Mouse (Mus musculus) midbrain, embryonic 16.5 days (tissue): ENCODE measurements around the gene Gm49354. TPM values are rescaled to one million over a fixed set of nuclear protein-coding genes. Genes with fewer than 3 reads are reported as not detected.

Source experiments
- ATAC-seq: fragments of 200-750 bp; cut with Nextera tagmentation; 2 replicates; pipeline ENCODE4 v1.8.0; 2017; ENCODE audit warnings: moderate TSS enrichment
- H3K27ac ChIP-seq: fragments of 300-500 bp; sonication (generic); 2 replicates; pipeline ENCODE4 v1.5.1; 2014; ENCODE audit warnings: mild to moderate bottlenecking, low read length, mixed read lengths
- H3K27me3 ChIP-seq: fragments of 300-500 bp; sonication (generic); 2 replicates; pipeline ENCODE4 v1.6.1; 2014; ENCODE audit warnings: low read depth, low read length, mixed read lengths; ENCODE audit not compliant: control insufficient read depth, insufficient read depth
- H3K36me3 ChIP-seq: fragments of 300-500 bp; sonication (generic); 2 replicates; pipeline ENCODE4 v1.6.1; 2014; ENCODE audit warnings: mild to moderate bottlenecking, low read length, moderate library complexity, mixed read lengths; ENCODE audit not compliant: control insufficient read depth, insufficient read depth
- H3K4me1 ChIP-seq: fragments of 300-500 bp; sonication (generic); 2 replicates; pipeline ENCODE4 v1.6.1; 2014; ENCODE audit warnings: mild to moderate bottlenecking, low read length, mixed read lengths; ENCODE audit not compliant: control insufficient read depth, insufficient read depth
- H3K4me2 ChIP-seq: fragments of 300-500 bp; sonication (generic); 2 replicates; pipeline ENCODE4 v1.6.1; 2014; ENCODE audit warnings: mild to moderate bottlenecking, low read length, mixed read lengths
- H3K4me3 ChIP-seq: fragments of 300-500 bp; sonication (generic); 2 replicates; pipeline ENCODE4 v1.5.1; 2014; ENCODE audit warnings: low read depth, mild to moderate bottlenecking, low read length, moderate library complexity, mixed read lengths
- H3K9ac ChIP-seq: fragments of 300-500 bp; sonication (generic); 2 replicates; pipeline ENCODE4 v1.6.1; 2014; ENCODE audit warnings: low read depth, low read length, mixed read lengths
- H3K9me3 ChIP-seq: fragments of 300-500 bp; sonication (generic); replicated peaks from 2 replicates; pipeline ENCODE4 v1.6.1; 2014; ENCODE audit warnings: mild to moderate bottlenecking, low read length, mixed read lengths; ENCODE audit not compliant: control insufficient read depth, poor library complexity, severe bottlenecking
- WGBS: fragments of 180-500 bp; shearing (Covaris S2); extraction: QIAGEN DNeasy Blood & Tissue Kit; methylation state at CpG from one replicate; pipeline ENCODE4 v1.1.7; 2014; 5-methylcytosine and 5-hydroxymethylcytosine counted together
- polyA plus RNA-seq: library from polyadenylated mRNA; unstranded; fragments of >200 nt; fragmentation: Nextera tagmentation; extraction: Ambion mirVana; gene quantifications from 2 replicates; pipeline ENCODE4 v1.2.1, GENCODE M21; 2015

The Gm49354 gene
- polyA plus RNA-seq = not detected in 2 replicates

DNA sequence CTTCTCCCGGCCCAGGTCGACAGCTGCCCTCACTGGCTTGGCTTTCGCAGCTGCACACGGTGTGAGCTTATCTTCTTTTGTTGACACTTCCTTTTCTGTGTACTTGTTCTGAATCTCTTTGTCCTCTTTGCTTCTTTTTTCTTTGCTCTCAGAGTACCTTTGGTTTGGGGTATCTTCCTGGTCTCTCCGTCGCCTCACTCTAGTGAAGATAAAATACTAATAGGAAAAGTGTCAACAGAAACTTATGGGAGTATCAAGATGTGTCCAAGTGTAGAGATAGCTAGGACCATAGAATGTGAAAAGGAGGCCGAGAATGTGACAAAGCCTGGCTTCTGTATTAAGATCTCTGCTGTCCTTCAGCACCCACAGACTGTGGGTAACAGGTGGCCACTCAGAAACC, at the start of gene Gm49354:
Gene Gm49354, minus strand, starts transcription at position 101 of the 400 bp plus-strand sequence.
- H3K9me3 ChIP-seq = no peaks in the 10 kb centered on the region
- H3K4me1 ChIP-seq = no peaks in the 10 kb centered on the region
- H3K36me3 ChIP-seq = peaks cover 67% of the 10 kb centered on the region
- no peak within 1 kb of the TSS for H3K9ac ChIP-seq
- no peak for ATAC-seq
- 95% methylated on average over 7 of the region's 7 CpGs for WGBS
- no peak within 1 kb of the TSS for H3K4me2 ChIP-seq
- H3K27me3 ChIP-seq = no peaks in the 10 kb centered on the region
- H3K4me3 ChIP-seq = no peak within 1 kb of the TSS
- H3K27ac ChIP-seq = no peak within 1 kb of the TSS

DNA sequence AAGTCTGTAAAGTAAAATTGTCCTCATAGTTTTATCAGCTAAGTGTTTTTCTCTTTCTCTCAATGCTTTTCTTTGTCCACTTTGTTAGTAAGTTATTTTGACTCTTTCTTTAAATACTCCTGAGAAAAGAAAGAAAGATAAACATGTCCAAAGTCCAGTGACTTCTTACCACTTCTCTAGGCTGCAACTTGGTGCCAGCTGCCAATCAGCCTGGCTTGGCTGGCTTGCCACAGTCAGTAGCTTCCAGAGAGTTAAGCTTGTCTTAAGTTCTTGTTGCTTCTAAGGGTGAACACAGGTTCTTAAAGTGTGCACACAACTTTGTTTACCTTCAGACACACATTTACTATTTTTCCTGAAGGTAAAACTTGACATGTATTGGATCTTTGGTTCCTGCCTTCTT, 43.9 kb upstream of the Gm49354 start:
- H3K4me2 ChIP-seq = no peak overlapping the region
- no peaks in the 10 kb centered on the region for H3K36me3 ChIP-seq
- ATAC-seq = no peak
- H3K4me3 ChIP-seq = no peak overlapping the region
- H3K27me3 ChIP-seq = no peaks in the 10 kb centered on the region
- no peaks in the 10 kb centered on the region for H3K9me3 ChIP-seq
- peaks cover 11% of the 10 kb centered on the region for H3K4me1 ChIP-seq
- no peak overlapping the region for H3K27ac ChIP-seq
- no peak overlapping the region for H3K9ac ChIP-seq

- WGBS = under 1% methylated on average over 87 of the region's 100 CpGs
- Histone ChIP-seq H3K4me2 (peak within 1 kb of the TSS; percentile 86), H3K9ac (peak within 1 kb of the TSS; percentile 91), H3K9me3 (no peaks in the 10 kb centered on the region), H3K27me3 (no peaks in the 10 kb centered on the region), H3K4me1 (peaks cover 40% of the 10 kb centered on the region), H3K27ac (peak within 1 kb of the TSS; percentile 90), H3K4me3 (peak within 1 kb of the TSS; percentile 97), H3K36me3 (0 out of 2 replicates have a peak, but pooled peaks cover 2% of the 10 kb centered on the region)
- peak; percentile 96 for ATAC-seq
Observed at GRCm38 (mm10) chr13:59822507-59823462, 40.7 kb upstream of the Gm49354 start, which contains the start of gene Tut7. TSS of gene Tut7 (minus strand) at chr13:59823147.

GRCm38 (mm10) chr13:59820836-59821235, 38.8 kb upstream of the Gm49354 start:
- H3K4me2 ChIP-seq = no peak overlapping the region; the same call in 1 of the 2 replicates
- peaks cover 4% of the 10 kb centered on the region; the same call in 1 of the 2 replicates for H3K36me3 ChIP-seq
- no peaks in the 10 kb centered on the region for H3K27me3 ChIP-seq
- peaks cover 41% of the 10 kb centered on the region for H3K4me1 ChIP-seq
- H3K27ac ChIP-seq = no peak overlapping the region
- H3K9ac ChIP-seq = no peak overlapping the region
- 80% methylated on average over 3 of the region's 3 CpGs for WGBS
- H3K4me3 ChIP-seq = no peak overlapping the region
- no peak for ATAC-seq
- no peaks in the 10 kb centered on the region for H3K9me3 ChIP-seq

GRCm38 (mm10) chr13:59820114-59820513, 38.1 kb upstream of the Gm49354 start:
- H3K36me3 ChIP-seq = peaks cover 9% of the 10 kb centered on the region
- no peaks in the 10 kb centered on the region for H3K27me3 ChIP-seq
- H3K27ac ChIP-seq = no peak overlapping the region
- H3K9ac ChIP-seq = no peak overlapping the region
- no peak overlapping the region for H3K4me3 ChIP-seq
- peak overlapping the region; percentile 27; the same call in 1 of the 2 replicates for H3K4me2 ChIP-seq
- ATAC-seq = no peak
- 78% methylated on average over 4 of the region's 4 CpGs for WGBS
- H3K9me3 ChIP-seq = no peaks in the 10 kb centered on the region
- peaks cover 41% of the 10 kb centered on the region for H3K4me1 ChIP-seq

DNA sequence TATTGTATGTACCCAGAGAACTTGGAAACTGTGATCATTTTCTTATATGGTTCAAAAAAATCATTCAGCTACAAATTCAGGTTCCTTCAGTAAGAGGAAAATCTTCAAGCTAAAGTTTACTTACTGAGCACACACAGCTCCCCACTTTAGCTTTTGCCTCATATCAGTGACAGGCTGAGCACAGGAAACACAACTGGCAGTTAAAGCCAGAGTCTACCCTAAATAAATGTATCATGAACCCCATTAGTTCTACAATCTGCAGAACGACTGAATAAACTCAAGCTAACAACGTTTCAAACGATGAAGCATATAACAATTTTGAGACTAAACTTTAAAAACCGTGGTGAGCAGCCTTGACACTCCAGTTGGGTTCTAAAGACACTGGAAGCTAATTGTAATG, 35.3 kb upstream of the Gm49354 start:
- H3K4me2 ChIP-seq = no peak overlapping the region
- no peak overlapping the region for H3K9ac ChIP-seq
- no peaks in the 10 kb centered on the region for H3K27me3 ChIP-seq
- peaks cover 17% of the 10 kb centered on the region for H3K36me3 ChIP-seq
- no peaks in the 10 kb centered on the region for H3K9me3 ChIP-seq
- no peak overlapping the region for H3K4me3 ChIP-seq
- peaks cover 41% of the 10 kb centered on the region for H3K4me1 ChIP-seq
- no peak overlapping the region for H3K27ac ChIP-seq
- no peak for ATAC-seq
- WGBS = 93% methylated on average over 4 of the region's 4 CpGs

DNA sequence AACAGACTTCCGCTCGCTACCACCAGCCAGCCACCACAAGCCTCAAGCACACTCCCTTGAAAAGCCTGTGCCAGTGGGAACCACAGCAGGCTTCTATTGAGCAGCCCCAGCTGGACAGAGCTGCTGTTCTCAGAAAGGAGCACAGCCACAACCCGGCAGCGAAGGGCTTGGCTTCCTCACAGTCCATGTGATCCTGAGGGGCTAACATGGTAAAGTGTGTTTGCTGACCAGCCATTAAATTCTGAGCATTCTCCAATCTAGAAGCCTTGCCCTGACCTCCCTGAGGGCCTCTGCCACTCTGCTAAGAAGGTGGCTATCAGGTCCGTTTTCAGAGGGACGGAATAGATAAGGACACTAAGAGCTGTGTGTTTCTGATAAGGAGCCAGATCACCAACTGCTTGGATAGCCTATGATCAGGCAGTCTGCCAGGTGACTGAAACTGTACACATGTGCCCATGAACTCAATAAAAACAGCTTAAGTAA, 32.1 kb upstream of the Gm49354 start:
- 79% methylated on average over 6 of the region's 6 CpGs for WGBS
- H3K9me3 ChIP-seq = no peaks in the 10 kb centered on the region
- H3K4me3 ChIP-seq = no peak overlapping the region
- H3K27ac ChIP-seq = no peak overlapping the region
- no peak for ATAC-seq
- no peaks in the 10 kb centered on the region for H3K27me3 ChIP-seq
- H3K36me3 ChIP-seq = peaks cover 21% of the 10 kb centered on the region
- H3K4me2 ChIP-seq = no peak overlapping the region
- peaks cover 13% of the 10 kb centered on the region for H3K4me1 ChIP-seq
- no peak overlapping the region for H3K9ac ChIP-seq

DNA sequence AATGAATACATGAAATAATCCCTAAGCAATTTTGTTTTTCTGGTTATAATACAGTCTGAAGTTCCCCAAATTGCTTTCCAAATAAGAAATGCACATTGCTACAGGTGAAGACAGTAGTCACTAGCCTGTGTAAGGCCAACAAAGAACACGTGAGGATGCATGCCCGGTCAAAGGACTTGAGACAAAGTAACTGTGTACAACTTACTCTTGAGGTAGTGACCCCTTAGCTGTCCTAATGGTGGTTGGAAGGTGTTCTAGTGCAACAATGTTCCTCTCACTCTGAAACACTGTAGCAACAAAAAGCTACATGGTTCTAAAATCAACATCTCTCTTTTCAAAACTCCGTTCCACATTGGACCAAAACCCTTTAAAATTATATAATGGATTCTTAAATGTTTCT, 29.5 kb upstream of the Gm49354 start:
- WGBS = 96% methylated on average over 3 of the region's 3 CpGs

DNA sequence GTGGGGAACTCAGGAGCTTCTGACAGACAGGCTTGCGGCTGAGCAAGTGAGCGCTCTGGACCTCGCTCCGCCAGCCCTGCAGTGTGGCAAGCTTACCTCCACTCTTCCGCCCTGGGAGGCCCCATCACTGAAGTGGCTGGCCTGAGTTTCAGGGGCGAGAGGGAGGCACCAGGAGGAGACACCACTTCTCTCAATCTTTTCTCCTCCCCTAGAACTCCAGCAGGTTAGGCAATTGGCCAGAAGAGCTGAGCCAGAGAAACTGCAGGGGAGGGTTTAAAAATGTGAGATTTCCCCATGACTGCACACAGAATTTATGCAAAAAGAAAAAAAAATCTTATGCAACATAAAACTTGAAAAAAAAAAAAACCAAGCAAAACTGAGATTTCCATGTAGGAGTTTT, 19.0 kb upstream of the Gm49354 start:
- Histone ChIP-seq H3K27ac (no peak overlapping the region), H3K4me1 (no peaks in the 10 kb centered on the region), H3K4me2 (no peak overlapping the region), H3K4me3 (no peak overlapping the region), H3K36me3 (peaks cover 62% of the 10 kb centered on the region), H3K9ac (no peak overlapping the region), H3K9me3 (no peaks in the 10 kb centered on the region), H3K27me3 (no peaks in the 10 kb centered on the region)
- ATAC-seq = no peak
- WGBS = 84% methylated on average over 6 of the region's 6 CpGs

More for the DNA sequence above, 29.5 kb upstream of the Gm49354 start:
- peaks cover 32% of the 10 kb centered on the region for H3K36me3 ChIP-seq
- no peak for ATAC-seq
- no peak overlapping the region for H3K4me3 ChIP-seq
- H3K27ac ChIP-seq = no peak overlapping the region
- no peak overlapping the region for H3K9ac ChIP-seq
- no peaks in the 10 kb centered on the region for H3K27me3 ChIP-seq
- no peaks in the 10 kb centered on the region for H3K9me3 ChIP-seq
- no peaks in the 10 kb centered on the region for H3K4me1 ChIP-seq
- H3K4me2 ChIP-seq = no peak overlapping the region
